Mouse (Mus musculus) stomach, embryonic 16.5 days (tissue): ENCODE results near the gene P4hb. TPM values are rescaled to one million over a fixed set of nuclear protein-coding genes. Genes with fewer than 3 reads are reported as not detected.

ENCODE experiments used
- ATAC-seq: fragments of 200-750 bp; cut with Nextera tagmentation; 2 replicates; pipeline ENCODE4 v1.8.0; 2017; ENCODE audit warnings: moderate number of reproducible peaks, moderate TSS enrichment; ENCODE audit not compliant: insufficient read depth, low FRiP score
- H3K27ac ChIP-seq: fragments of 300-500 bp; sonication (generic); 2 replicates; pipeline ENCODE4 v1.5.1; 2014; ENCODE audit warnings: low read length
- H3K27me3 ChIP-seq: fragments of 300-500 bp; sonication (generic); 2 replicates; pipeline ENCODE4 v1.6.1; 2014; ENCODE audit warnings: low read length, control low read depth, mixed read lengths; ENCODE audit not compliant: control insufficient read depth, insufficient read depth
- H3K36me3 ChIP-seq: fragments of 300-500 bp; sonication (generic); 2 replicates; pipeline ENCODE4 v1.6.1; 2014; ENCODE audit warnings: low read length; ENCODE audit not compliant: control insufficient read depth, insufficient read depth
- H3K4me1 ChIP-seq: fragments of 300-500 bp; sonication (generic); 2 replicates; pipeline ENCODE4 v1.6.1; 2014; ENCODE audit warnings: low read length, control low read depth, mixed read lengths; ENCODE audit not compliant: control insufficient read depth, insufficient read depth
- H3K4me2 ChIP-seq: fragments of 300-500 bp; sonication (generic); 2 replicates; pipeline ENCODE4 v1.6.1; 2014; ENCODE audit warnings: low read depth, low read length, mixed read lengths
- H3K4me3 ChIP-seq: fragments of 300-500 bp; sonication (generic); replicated peaks from 2 replicates; pipeline ENCODE4 v1.5.1; 2014; ENCODE audit warnings: mild to moderate bottlenecking, low read length
- H3K9ac ChIP-seq: fragments of 300-500 bp; sonication (generic); 2 replicates; pipeline ENCODE4 v1.6.1; 2014; ENCODE audit warnings: low read length
- H3K9me3 ChIP-seq: fragments of 300-500 bp; sonication (generic); replicated peaks from 2 replicates; pipeline ENCODE4 v1.6.1; 2016; ENCODE audit warnings: low read length, control low read depth; ENCODE audit not compliant: control insufficient read depth
- WGBS: fragments of 180-500 bp; shearing (Covaris S2); extraction: QIAGEN DNeasy Blood & Tissue Kit; methylation state at CpG from one replicate; pipeline ENCODE4 v1.1.7; 2014; 5-methylcytosine and 5-hydroxymethylcytosine counted together
- polyA plus RNA-seq: library from polyadenylated mRNA; unstranded; fragments of >200 nt; fragmentation: Nextera tagmentation; extraction: Ambion mirVana; gene quantifications from 2 replicates; pipeline ENCODE4 v1.2.1, GENCODE M21; 2015

The P4hb gene
- polyA plus RNA-seq, 1 experiment from 2014 or later: 1,026 TPM

- H3K27me3 ChIP-seq: no peaks in the 10 kb centered on the region
- under 1% methylated on average over 87 of the region's 87 CpGs for WGBS
- H3K27ac ChIP-seq: peak within 1 kb of the TSS; percentile 98
- H3K4me2 ChIP-seq: peak within 1 kb of the TSS; percentile 96
- no peaks in the 10 kb centered on the region for H3K9me3 ChIP-seq
- H3K36me3 ChIP-seq: no peaks in the 10 kb centered on the region
- peak within 1 kb of the TSS; percentile 99 for H3K9ac ChIP-seq
- ATAC-seq: peak; percentile 89
- H3K4me3 ChIP-seq: peak within 1 kb of the TSS; percentile 96
- H3K4me1 ChIP-seq: peaks cover 18% of the 10 kb centered on the region
Observed at GRCm38 (mm10) chr11:120549168-120549945, 23.7 kb downstream of the P4hb start, which contains the start of gene Mcrip1. Gene Mcrip1, minus strand, starts transcription at chr11:120549727.

GRCm38 (mm10) chr11:120548786-120549167, 24.3 kb downstream of the P4hb start:
- peak overlapping the region; percentile 96 for H3K4me3 ChIP-seq
- H3K27me3 ChIP-seq: no peaks in the 10 kb centered on the region
- no peaks in the 10 kb centered on the region; the same call in 1 of the 2 replicates for H3K36me3 ChIP-seq
- no peak for ATAC-seq
- 15% methylated on average over 7 of the region's 7 CpGs for WGBS
- H3K4me1 ChIP-seq: peaks cover 18% of the 10 kb centered on the region
- peak overlapping the region; percentile 99 for H3K9ac ChIP-seq
- H3K4me2 ChIP-seq: peak overlapping the region; percentile 96
- no peaks in the 10 kb centered on the region for H3K9me3 ChIP-seq
- H3K27ac ChIP-seq: peak overlapping the region; percentile 98

- Histone ChIP-seq H3K4me2 (peak overlapping the region; percentile 96), H3K9ac (peak overlapping the region; percentile 99), H3K9me3 (no peaks in the 10 kb centered on the region), H3K36me3 (no peaks in the 10 kb centered on the region; the same call in 1 of the 2 replicates), H3K27me3 (no peaks in the 10 kb centered on the region), H3K4me3 (peak overlapping the region; percentile 96), H3K4me1 (peaks cover 18% of the 10 kb centered on the region), H3K27ac (peak overlapping the region; percentile 98)
- 82% methylated on average over 3 of the region's 3 CpGs for WGBS
- ATAC-seq: no peak
Observed at GRCm38 (mm10) chr11:120548214-120548613, 24.8 kb downstream of the P4hb start.

GRCm38 (mm10) chr11:120547469-120547868, 25.6 kb downstream of the P4hb start:
- Histone ChIP-seq H3K9ac (0 out of 2 replicates have a peak overlapping the region, but pooled peaks have one; percentile 11), H3K4me2 (no peak overlapping the region), H3K9me3 (no peaks in the 10 kb centered on the region), H3K36me3 (no peaks in the 10 kb centered on the region; the same call in 1 of the 2 replicates), H3K4me1 (peaks cover 18% of the 10 kb centered on the region), H3K27me3 (no peaks in the 10 kb centered on the region), H3K27ac (no peak overlapping the region), H3K4me3 (no peak overlapping the region)
- WGBS: 48% methylated on average over 2 of the region's 2 CpGs
- ATAC-seq: no peak

GRCm38 (mm10) chr11:120545964-120546363, 27.1 kb downstream of the P4hb start:
- H3K9ac ChIP-seq: no peak overlapping the region
- H3K36me3 ChIP-seq: no peaks in the 10 kb centered on the region; the same call in 1 of the 2 replicates
- H3K4me2 ChIP-seq: no peak overlapping the region
- H3K4me3 ChIP-seq: no peak overlapping the region
- H3K27ac ChIP-seq: no peak overlapping the region
- no peaks in the 10 kb centered on the region for H3K27me3 ChIP-seq
- WGBS: 96% methylated on average over 3 of the region's 3 CpGs
- no peak for ATAC-seq
- no peaks in the 10 kb centered on the region for H3K9me3 ChIP-seq
- H3K4me1 ChIP-seq: peaks cover 18% of the 10 kb centered on the region

GRCm38 (mm10) chr11:120542376-120542775, 30.7 kb downstream of the P4hb start:
- Histone ChIP-seq H3K4me1 (peaks cover 28% of the 10 kb centered on the region), H3K4me2 (no peak overlapping the region), H3K27ac (no peak overlapping the region), H3K36me3 (no peaks in the 10 kb centered on the region; the same call in 1 of the 2 replicates), H3K9ac (no peak overlapping the region), H3K27me3 (no peaks in the 10 kb centered on the region), H3K4me3 (no peak overlapping the region), H3K9me3 (no peaks in the 10 kb centered on the region)
- WGBS: 79% methylated on average over 6 of the region's 6 CpGs
- no peak for ATAC-seq

GRCm38 (mm10) chr11:120541907-120542306, 31.1 kb downstream of the P4hb start:
- 41% methylated on average over 4 of the region's 4 CpGs for WGBS
- H3K27me3 ChIP-seq: no peaks in the 10 kb centered on the region

GRCm38 (mm10) chr11:120539285-120540014, 33.6 kb downstream of the P4hb start:
- H3K9ac ChIP-seq: peak overlapping the region; percentile 40

More at GRCm38 (mm10) chr11:120541907-120542306, 31.1 kb downstream of the P4hb start:
- peaks cover 28% of the 10 kb centered on the region for H3K4me1 ChIP-seq
- H3K27ac ChIP-seq: no peak overlapping the region
- no peak overlapping the region for H3K9ac ChIP-seq
- no peaks in the 10 kb centered on the region; the same call in 1 of the 2 replicates for H3K36me3 ChIP-seq
- no peak overlapping the region for H3K4me3 ChIP-seq
- no peaks in the 10 kb centered on the region for H3K9me3 ChIP-seq
- no peak for ATAC-seq
- no peak overlapping the region for H3K4me2 ChIP-seq

GRCm38 (mm10) chr11:120538955-120539284, 34.1 kb downstream of the P4hb start:
- Histone ChIP-seq H3K9me3 (no peaks in the 10 kb centered on the region), H3K4me1 (peaks cover 25% of the 10 kb centered on the region), H3K36me3 (no peaks in the 10 kb centered on the region; the same call in 1 of the 2 replicates), H3K9ac (peak overlapping the region; percentile 47), H3K4me2 (no peak overlapping the region), H3K27me3 (no peaks in the 10 kb centered on the region), H3K27ac (peak overlapping the region; percentile 77), H3K4me3 (no peak overlapping the region)
- WGBS: 44% methylated on average over 8 of the region's 8 CpGs
- no peak for ATAC-seq

More at GRCm38 (mm10) chr11:120539285-120540014, 33.6 kb downstream of the P4hb start:
- Histone ChIP-seq H3K4me2 (no peak overlapping the region), H3K9me3 (no peaks in the 10 kb centered on the region), H3K27me3 (no peaks in the 10 kb centered on the region), H3K4me1 (peaks cover 25% of the 10 kb centered on the region), H3K27ac (peak overlapping the region; percentile 77), H3K36me3 (no peaks in the 10 kb centered on the region; the same call in 1 of the 2 replicates), H3K4me3 (no peak overlapping the region)
- ATAC-seq: peak; percentile 92
- 24% methylated on average over 10 of the region's 10 CpGs for WGBS
